18 mouse cellular contexts compared by ENCODE assay signal in genomic region chr11:80513796-80514195, GRCm38 (mm10). TPM values are rescaled to one million over a fixed set of nuclear protein-coding genes. Genes with fewer than 3 reads are reported as not detected.
DNase-seq lines count a peak whose midpoint lies in the region; ATAC-seq lines count a peak whose summit lies in the region.
"Had no signal": no experiment of that assay in that cellular context is flagged by ENCODE, and none has a peak within 500 bp of the region (broad histone marks: within the 10 kb centered on the region; RNA-seq: fewer than 3 reads in every experiment).

No protein-coding gene starts in this region.

- WGBS in kidney, embryonic 16.5 days = 57% methylated on average over 7 of the region's 7 CpGs

- no peak overlapping the region for H3K27ac ChIP-seq in kidney, embryonic 16.5 days (ENCODE audit: low read length)
- H3K27ac ChIP-seq: embryonic facial prominence, embryonic 10.5 days; left cerebral cortex, adult 2 months; liver, embryonic 13.5 days; midbrain, embryonic 10.5 days had no signal

- H3K27me3 ChIP-seq in kidney, embryonic 16.5 days (ENCODE audit: insufficient read depth, low read length) = no peaks in the 10 kb centered on the region
- H3K27me3 ChIP-seq: liver, embryonic 13.5 days had no signal

- no peaks in the 10 kb centered on the region; the same call in 1 of the 2 replicates for H3K4me1 ChIP-seq in kidney, embryonic 16.5 days (ENCODE audit: insufficient read depth, low read length)

- ATAC-seq in kidney, embryonic 16.5 days (ENCODE audit: low FRiP score, low TSS enrichment) = no peak
- ATAC-seq in megakaryocyte, adult 5-6 weeks (ENCODE audit: poor library complexity, severe bottlenecking) = no peak
- ATAC-seq: CD4-positive, CD25-positive, alpha-beta regulatory T cell, adult 4 months had no signal

- no peak overlapping the region for H3K4me3 ChIP-seq in kidney, embryonic 16.5 days (ENCODE audit: low read length)
- H3K4me3 ChIP-seq: embryonic facial prominence, embryonic 10.5 days; erythroblast, embryonic 14.5 days; left cerebral cortex, adult 2 months; liver, embryonic 13.5 days; midbrain, embryonic 10.5 days had no signal

- no peaks in the 10 kb centered on the region for H3K9me3 ChIP-seq in kidney, embryonic 16.5 days (ENCODE audit: low read length)
- H3K9me3 ChIP-seq: embryonic facial prominence, embryonic 10.5 days; liver, embryonic 13.5 days; midbrain, embryonic 10.5 days had no signal

- no peak overlapping the region for H3K4me2 ChIP-seq in kidney, embryonic 16.5 days (replicated peaks; ENCODE audit: low read depth, low read length)
- H3K4me2 ChIP-seq: heart, embryonic 11.5 days; liver, embryonic 13.5 days had no signal

- no peak overlapping the region for H3K9ac ChIP-seq in kidney, embryonic 16.5 days (replicated peaks; ENCODE audit: low read length)
- H3K9ac ChIP-seq: liver, embryonic 13.5 days had no signal

- no peaks in the 10 kb centered on the region for H3K36me3 ChIP-seq in kidney, embryonic 16.5 days (ENCODE audit: insufficient read depth, low read length)
- H3K36me3 ChIP-seq: embryonic facial prominence, embryonic 10.5 days; liver, embryonic 13.5 days; midbrain, embryonic 10.5 days had no signal

- DNase-seq in kidney, postnatal 10 days = peak; percentile 33
- DNase-seq in CD4-positive helper T cell, adult 2 months (ENCODE audit: low read depth, low spot score) = peak; percentile 45
- peak; percentile 16 for DNase-seq in brain, adult 2 months (ENCODE audit: low read depth, low spot score)
- DNase-seq in thymus, postnatal 0 days (ENCODE audit: low spot score) = peak; percentile 74
- no peak for DNase-seq in adrenal gland, postnatal 14 days
- DNase-seq: cerebellum, postnatal 25 days; heart, postnatal 36 days; liver, embryonic 13.5 days; lung, postnatal 14 days; right cerebral cortex, postnatal 14 days had no signal

RNA-seq across cellular contexts. Expression of gene Cdk5r1, which starts 37.0 kb away (rescaled TPM):
- 0.57 and 0.85 TPM in 2 replicates for polyA plus RNA-seq in kidney, embryonic 16.5 days (2015; fragmentation: Nextera tagmentation; extraction: Ambion mirVana)
- polyA plus RNA-seq in thymus, postnatal 0 days (2015; fragmentation: Nextera tagmentation; extraction: Ambion mirVana) = 1.2 and 1.7 TPM in 2 replicates
- 2.6 and 4.7 TPM in 2 replicates for total RNA-seq in adrenal gland, postnatal 14 days (2021)
- 2.0 and 3.2 TPM in 2 replicates for total RNA-seq in megakaryocyte, adult 5-6 weeks (2015)
- 3.3 and 4.5 TPM in 2 replicates for total RNA-seq in megakaryocyte, adult 5-6 weeks (2017)
